Mouse (Mus musculus) monocyte, adult 2 months (primary cell): ENCODE measurements around the gene Eid1.

Source experiments
- DNase-seq, 2 experiments: peaks; one replicate each; pipeline ENCODE4 v3.0.0; 2022; ENCODE audit warnings: low spot score in 2 of 2, low read depth in 1 of 2

Gene Eid1

DNA sequence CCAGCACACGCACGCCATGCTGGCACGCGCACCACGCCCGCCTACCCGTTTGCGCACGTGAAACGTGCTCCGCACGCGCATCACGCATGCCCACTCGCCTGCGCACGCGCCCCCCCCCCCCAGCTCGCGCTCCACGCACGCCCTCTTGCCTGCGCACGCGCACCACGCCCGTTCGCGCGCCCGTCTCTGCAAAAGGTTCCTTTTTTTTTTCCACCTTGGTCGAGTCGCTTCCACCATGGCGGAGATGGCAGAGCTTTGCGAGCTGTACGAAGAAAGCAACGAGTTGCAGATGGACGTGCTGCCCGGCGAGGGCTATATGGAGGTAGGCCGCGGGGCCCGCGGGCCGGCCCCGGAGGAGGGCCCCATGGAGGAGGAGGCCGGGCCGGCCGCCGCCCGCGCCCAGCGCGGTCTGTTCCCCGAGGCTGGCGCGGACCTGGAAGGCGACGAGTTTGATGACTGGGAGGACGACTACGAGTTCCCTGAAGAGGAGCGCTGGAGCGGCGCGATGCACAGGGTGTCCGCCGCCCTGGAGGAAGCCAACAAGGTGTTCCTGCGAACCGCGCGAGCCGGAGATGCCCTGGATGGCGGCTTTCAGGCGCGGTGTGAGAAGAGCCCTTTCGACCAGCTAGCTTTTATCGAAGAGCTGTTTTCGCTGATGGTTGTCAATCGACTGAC is at the start of gene Eid1:
Gene Eid1 (plus strand): TSS at position 139 of the 675 bp plus-strand sequence.
- DNase-seq, result peak in 1 of 2 experiments; percentile 24

- no peak for DNase-seq
Measured at GRCm38 (mm10) chr2:125623211-125623610, 49.7 kb upstream of the Eid1 start.

DNA sequence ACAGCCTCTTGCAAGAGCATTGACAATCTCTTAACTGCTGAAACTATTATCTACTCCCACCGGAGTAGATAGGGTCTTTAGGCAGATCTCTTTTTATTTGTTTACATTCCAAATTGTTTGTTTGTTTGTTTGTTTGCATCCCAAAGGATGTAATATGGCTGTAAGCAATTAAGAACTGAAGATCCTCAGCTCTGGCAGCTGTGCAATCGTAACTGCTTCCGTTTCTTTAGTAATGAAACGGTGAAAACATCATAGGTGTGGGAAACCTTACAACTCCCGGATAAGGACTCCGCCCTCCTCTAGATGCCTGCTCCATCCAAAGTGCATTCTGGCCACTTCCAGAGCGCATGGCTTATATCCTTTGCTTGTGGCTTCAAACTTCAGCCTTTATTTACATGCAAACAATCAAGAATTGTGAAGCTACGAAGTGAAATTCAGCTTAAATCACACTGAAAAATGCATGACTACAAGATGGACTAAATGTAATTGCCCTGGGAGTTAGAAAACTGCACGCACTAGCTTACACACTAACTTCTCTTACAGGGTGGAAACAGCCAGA is 48.7 kb upstream of the Eid1 start:
- DNase-seq, result no peak

DNA sequence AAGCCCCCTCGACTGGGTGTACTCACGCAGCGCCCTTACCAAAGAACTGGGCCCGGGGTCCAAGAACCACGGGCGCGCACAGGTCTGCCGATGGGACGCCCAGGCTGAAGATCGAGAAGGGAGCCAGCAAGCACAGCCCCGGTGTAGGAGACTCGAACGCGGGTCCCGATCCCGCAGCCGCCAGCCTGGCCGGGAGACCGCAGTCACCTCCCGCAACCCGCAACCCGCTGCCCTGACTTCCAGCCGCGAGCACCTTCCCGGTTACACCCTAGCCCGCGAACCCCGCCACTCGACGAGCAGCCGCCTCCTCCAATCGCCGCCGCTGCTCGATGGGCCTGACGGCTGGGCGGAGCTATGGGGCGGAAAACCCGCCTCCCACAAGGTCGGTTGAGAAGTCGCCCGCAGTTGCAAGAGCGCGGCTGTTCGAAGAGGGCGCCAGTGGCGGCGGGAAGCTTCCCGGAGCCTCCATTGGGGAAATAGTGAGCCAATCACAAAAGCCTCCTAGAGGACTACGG is 48.0 kb upstream of the Eid1 start, which contains the start of gene Cep152:
Gene Cep152 (minus strand): TSS at position 277 of the 515 bp plus-strand sequence.
- peak; percentile 92 for DNase-seq

DNA sequence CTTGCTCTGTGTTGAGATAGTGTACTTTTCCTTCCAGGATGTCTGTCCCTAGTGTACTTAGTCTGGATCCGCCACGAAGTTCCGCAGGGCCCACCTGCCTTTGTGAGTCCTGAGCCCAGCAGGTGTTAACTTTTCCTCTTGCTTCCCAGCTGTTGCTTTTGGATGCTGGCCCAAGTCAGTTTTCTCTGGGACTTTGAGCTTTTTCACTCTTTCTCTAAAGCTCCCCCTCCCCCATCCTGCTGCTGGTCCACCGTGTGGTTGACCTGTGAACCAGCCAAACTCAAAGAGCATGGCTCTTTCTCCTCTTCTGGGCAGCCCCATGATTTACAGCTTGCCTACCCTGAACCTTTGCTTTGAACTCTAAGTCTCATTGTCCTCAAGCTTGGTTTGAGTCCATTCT is 46.4 kb upstream of the Eid1 start:
- DNase-seq, result no peak

GRCm38 (mm10) chr2:125628487-125628886 is 44.4 kb upstream of the Eid1 start:
- no peak for DNase-seq

DNA sequence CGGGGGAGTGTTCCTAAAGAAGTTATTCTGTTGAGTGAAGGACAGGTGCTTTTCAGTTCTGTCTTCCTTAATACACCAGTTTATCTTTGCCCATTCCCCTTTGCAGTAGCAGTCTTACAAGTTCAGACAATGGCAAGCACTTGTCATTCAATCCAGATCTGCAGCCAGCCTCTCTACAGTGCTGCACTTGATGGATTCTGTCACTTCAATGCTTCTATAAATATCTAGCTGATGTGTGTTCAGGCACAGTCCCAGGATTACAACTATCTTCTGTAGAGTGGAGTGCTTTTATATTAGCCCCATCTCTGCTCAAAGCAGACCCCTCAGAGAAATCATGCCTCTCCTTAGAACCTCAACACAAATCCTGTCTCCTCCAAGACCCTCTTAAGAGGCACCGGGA is 42.9 kb upstream of the Eid1 start:
- no peak for DNase-seq

DNA sequence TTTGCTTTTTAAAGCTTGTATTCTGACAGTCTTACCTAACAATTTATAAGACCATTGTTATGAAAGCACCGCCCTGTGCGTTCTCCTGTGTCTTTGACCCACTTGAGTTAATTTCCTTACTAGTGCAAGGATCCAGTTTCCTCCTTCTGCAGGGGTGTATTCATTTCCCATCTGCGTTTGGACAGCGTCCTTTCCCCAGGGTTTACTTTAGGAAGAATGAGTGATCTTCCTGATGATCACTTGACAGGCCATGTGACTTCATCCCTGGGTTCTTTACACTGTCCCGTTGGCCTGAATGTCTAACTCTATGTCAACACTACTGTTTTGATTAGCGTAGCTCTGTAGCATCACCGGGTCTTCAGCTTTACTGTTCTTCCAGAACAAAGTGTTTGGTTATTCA is 35.6 kb upstream of the Eid1 start:
- no peak for DNase-seq

- no peak for DNase-seq
Measured at GRCm38 (mm10) chr2:125644912-125645311, 28.0 kb upstream of the Eid1 start.

DNA sequence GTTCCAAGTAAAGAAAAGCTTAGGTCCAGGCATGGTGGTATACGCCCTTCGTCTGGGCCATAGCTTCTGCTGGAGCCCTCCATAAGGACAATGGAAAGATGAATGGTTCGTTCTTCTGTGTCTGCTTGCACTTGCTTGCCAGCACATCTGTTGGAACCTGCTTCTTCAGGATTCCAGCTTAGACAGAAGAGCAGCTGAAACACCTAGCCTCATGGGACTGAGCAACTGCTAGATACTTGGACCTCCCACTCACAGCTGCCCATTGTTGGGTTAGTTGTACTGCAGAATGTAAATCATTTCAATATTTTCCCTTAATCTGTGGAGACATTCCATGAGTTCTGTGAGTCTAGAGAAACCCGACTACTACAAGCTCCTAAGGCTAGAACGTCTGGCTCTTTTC is 22.9 kb upstream of the Eid1 start:
- DNase-seq, result no peak

DNA sequence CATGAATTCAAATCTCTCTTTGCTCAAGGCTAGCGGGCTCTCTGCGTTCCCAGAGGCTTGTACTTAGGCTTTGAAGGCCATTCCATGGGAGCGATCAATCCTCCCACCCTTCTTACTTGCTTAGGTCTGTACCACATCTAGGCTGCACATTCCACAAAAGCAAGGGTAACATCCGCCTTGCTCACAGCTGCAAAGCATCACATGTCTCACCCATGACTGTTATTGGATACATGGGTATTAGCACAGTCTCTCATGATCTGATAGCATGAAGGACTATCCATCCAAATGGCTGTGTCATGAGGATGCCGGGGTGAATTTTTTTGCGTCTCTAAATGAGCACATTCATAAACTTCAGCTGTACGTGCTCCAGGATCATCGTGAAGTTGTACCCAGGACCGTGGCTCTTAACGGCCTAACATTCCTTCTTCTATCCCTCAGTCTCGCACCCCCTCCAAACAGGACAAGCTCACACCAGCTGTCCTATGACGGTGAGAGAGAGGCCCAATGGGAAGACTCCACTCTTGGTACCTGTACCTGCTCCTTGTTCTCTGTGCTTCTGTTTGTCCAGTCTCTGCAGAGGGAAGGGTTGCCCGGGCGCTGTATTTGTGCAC is 22.0 kb upstream of the Eid1 start:
- DNase-seq, result no peak

- no peak for DNase-seq
Measured at GRCm38 (mm10) chr2:125651563-125651962, 21.3 kb upstream of the Eid1 start.

DNA sequence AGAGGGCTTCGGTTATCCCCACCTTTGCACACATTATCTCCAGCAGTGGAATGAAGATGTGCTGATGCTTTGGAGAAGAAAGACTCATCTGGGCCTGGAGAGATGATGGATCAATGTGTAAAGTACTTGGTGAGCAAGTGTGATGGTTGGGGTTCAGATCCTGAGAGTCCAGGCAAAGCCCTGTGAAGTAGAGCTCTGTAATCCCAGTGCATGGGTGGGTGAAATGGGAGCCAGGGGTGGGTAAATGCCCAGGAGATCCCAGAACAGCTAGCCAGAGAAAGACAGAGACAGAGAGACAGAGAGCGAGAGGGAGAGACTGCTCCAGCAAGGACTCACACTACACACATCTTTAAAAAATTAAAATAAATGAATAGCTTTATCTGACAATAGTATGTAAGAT is 19.6 kb upstream of the Eid1 start:
- DNase-seq, result no peak

DNA sequence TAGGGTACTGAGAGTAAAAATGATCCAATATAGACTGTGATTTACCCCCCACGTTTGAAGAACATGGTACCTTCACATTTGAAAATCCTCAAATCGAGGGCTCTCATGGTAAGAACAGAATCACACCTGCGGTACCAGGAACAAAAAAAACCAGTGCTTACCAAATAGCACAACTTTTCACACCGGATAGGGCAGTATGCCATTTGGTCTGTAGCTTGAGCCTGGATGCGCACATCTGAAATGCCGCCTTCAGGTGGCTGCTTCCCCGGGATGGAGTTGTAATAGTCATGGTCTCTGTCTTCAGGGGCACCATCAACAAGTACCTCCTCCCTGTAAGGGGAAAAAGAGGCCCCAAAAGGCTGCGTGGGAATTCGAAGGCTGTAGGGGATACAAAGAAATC is 17.5 kb upstream of the Eid1 start:
- no peak for DNase-seq

DNA sequence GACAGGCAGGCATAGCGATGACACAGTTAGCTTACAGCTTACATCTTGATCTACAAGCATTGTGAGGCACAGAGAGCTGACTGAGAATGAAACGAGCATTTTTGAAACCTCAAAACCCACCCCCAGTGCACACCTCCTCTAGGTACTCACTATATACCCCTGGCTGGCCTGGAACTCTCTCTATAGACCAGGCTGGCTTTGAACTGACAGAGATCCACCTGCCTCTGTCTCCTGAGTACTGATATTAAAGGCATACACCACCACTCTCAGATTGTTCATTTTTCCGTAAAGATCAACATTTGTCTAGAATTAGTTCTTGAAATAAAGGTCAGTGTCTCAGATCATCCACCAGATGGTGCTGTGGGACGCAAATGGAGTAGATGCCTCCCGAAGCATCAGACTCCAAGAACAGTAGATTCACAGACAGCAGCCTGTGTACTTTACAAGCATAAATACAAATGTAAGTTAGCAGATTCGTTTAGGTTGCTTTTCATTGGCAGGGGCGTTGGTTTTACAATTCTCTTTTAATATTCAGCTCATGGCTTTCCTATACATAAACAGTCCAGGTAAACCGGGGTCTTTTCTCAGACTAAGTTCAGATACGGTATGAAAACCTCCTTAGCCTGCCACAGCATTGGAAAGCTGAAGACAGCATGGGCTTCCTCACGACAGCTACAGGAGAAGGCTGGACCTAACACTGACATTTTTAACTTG is 12.9 kb upstream of the Eid1 start:
- peak in 1 of 2 experiments; percentile 21 for DNase-seq

GRCm38 (mm10) chr2:125660537-125661130 is 12.3 kb upstream of the Eid1 start:
- no peak for DNase-seq

GRCm38 (mm10) chr2:125661156-125661555 is 11.7 kb upstream of the Eid1 start:
- no peak for DNase-seq

GRCm38 (mm10) chr2:125662517-125662916 is 10.4 kb upstream of the Eid1 start:
- no peak for DNase-seq

DNA sequence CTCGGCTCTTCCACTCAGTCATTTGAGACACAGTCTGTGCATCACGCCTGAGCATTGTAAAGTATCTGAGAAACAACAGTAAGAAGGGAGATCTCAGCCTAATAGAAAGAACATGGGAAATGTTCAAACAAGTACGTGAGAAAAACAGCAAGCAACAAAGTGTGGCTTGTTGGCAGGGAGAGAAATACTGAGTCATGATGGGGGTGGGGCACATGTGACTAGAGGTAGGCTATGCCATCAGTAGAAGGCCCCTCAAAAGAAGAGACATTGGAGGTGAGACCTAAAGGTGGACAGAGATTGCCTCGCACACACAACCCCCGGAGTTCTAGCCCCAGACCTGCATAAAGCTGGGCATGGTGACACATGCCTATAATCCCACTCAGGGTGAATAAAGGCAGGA is 7.7 kb upstream of the Eid1 start:
- no peak for DNase-seq

GRCm38 (mm10) chr2:125665909-125666308 is 7.0 kb upstream of the Eid1 start:
- DNase-seq, result no peak

- DNase-seq, result no peak
Measured at GRCm38 (mm10) chr2:125666668-125667067, 6.2 kb upstream of the Eid1 start.
